37 mouse cellular contexts compared by ENCODE assay signal in the genomic region with DNA sequence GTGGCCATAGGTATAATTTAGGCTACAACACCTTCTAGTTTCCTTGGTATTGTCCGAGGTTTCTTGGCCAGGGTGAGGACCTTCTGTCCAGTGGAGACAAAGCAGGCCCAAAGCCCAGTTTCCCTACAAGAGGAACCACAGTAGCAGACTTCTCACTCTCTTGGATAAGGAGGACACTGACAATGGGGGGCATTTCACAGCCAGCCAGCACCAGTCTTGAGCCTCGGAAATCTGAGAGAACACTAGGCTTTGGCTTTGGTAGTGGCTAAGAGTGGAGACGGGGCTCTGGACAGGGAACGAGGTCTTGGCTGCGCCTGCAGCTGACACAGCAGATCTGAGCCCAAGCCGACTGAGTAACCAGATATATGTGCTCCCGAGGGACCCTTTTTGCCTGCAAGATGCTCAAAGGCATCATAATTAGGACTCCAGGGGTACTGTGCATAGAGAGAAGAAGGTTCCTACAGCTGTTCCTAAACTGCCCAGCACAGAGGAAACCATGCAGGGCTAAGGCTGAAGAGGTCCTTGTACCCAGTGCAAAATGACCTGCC. TPM values are rescaled to one million over a fixed set of nuclear protein-coding genes. Genes with fewer than 3 reads are reported as not detected.
DNase-seq lines count a peak whose midpoint lies in the region; ATAC-seq lines count a peak whose summit lies in the region.
"Had no signal": no experiment of that assay in that cellular context is flagged by ENCODE, and none has a peak within 500 bp of the region (broad histone marks: within the 10 kb centered on the region; RNA-seq: fewer than 3 reads in every experiment).

No protein-coding gene starts in this region.

- peak; percentile 59 for DNase-seq in embryonic facial prominence, embryonic 14.5 days (ENCODE audit: low spot score)
- DNase-seq in embryonic facial prominence, embryonic 10.5 days (ENCODE audit: low spot score) = no peak
- peak; percentile 67 for DNase-seq in brain, adult 2 months (ENCODE audit: low read depth, low spot score)
- DNase-seq in cerebellum, adult 9-11 months = peak; percentile 74
- peak; percentile 6 for DNase-seq in skeletal muscle tissue, adult 2 months (ENCODE audit: low read depth, low spot score)
- no peak for DNase-seq in layer of hippocampus, postnatal 14 days (ENCODE audit: low spot score in 2 of 2)
- no peak for DNase-seq in spleen, adult 12 weeks (ENCODE audit: low spot score)
- DNase-seq: adrenal gland, postnatal 25 days; heart, postnatal 14 days; kidney, adult 8-10 months; lung, embryonic 14.5 days; lung, postnatal 14 days; right cerebral cortex, postnatal 25 days; thymus, postnatal 4 days had no signal

- H3K9me3 ChIP-seq in embryonic facial prominence, embryonic 14.5 days (ENCODE audit: control insufficient read depth, low read length) = no peaks in the 10 kb centered on the region
- no peaks in the 10 kb centered on the region for H3K9me3 ChIP-seq in embryonic facial prominence, embryonic 10.5 days
- H3K9me3 ChIP-seq: embryonic facial prominence, embryonic 12.5 days; forebrain, embryonic 10.5 days; forebrain, embryonic 15.5 days; hindbrain, embryonic 10.5 days; liver, embryonic 15.5 days had no signal

- 56% methylated on average over 7 of the region's 7 CpGs for WGBS in embryonic facial prominence, embryonic 14.5 days
- WGBS in embryonic facial prominence, embryonic 10.5 days = 76% methylated on average over 7 of the region's 7 CpGs

- no peak overlapping the region for H3K27ac ChIP-seq in embryonic facial prominence, embryonic 14.5 days (replicated peaks; ENCODE audit: low read depth, low read length)
- H3K27ac ChIP-seq in embryonic facial prominence, embryonic 10.5 days (replicated peaks) = no peak overlapping the region
- H3K27ac ChIP-seq: embryonic facial prominence, embryonic 12.5 days; forebrain, embryonic 10.5 days; forebrain, embryonic 15.5 days; hindbrain, embryonic 10.5 days; kidney, postnatal 0 days; liver, embryonic 15.5 days; stomach, postnatal 0 days had no signal

- no peak overlapping the region for H3K4me3 ChIP-seq in embryonic facial prominence, embryonic 14.5 days (ENCODE audit: low read depth, low read length)
- no peak overlapping the region for H3K4me3 ChIP-seq in embryonic facial prominence, embryonic 10.5 days
- H3K4me3 ChIP-seq: embryonic facial prominence, embryonic 12.5 days; forebrain, embryonic 10.5 days; forebrain, embryonic 15.5 days; hindbrain, embryonic 10.5 days; liver, embryonic 15.5 days had no signal

- no peaks in the 10 kb centered on the region for H3K36me3 ChIP-seq in embryonic facial prominence, embryonic 14.5 days (ENCODE audit: control insufficient read depth, insufficient read depth, low read length)
- H3K36me3 ChIP-seq in embryonic facial prominence, embryonic 10.5 days (replicated peaks) = no peaks in the 10 kb centered on the region
- H3K36me3 ChIP-seq: embryonic facial prominence, embryonic 12.5 days; forebrain, embryonic 10.5 days; forebrain, embryonic 15.5 days; hindbrain, embryonic 10.5 days; liver, embryonic 15.5 days had no signal

- H3K4me1 ChIP-seq in embryonic facial prominence, embryonic 14.5 days (ENCODE audit: control insufficient read depth, insufficient read depth, low read length) = no peaks in the 10 kb centered on the region
- H3K4me1 ChIP-seq in embryonic facial prominence, embryonic 10.5 days = peaks cover 9% of the 10 kb centered on the region; the same call in 1 of the 2 replicates
- H3K4me1 ChIP-seq: embryonic facial prominence, embryonic 12.5 days; forebrain, embryonic 10.5 days; liver, embryonic 15.5 days had no signal

- H3K9ac ChIP-seq in embryonic facial prominence, embryonic 14.5 days (ENCODE audit: low read depth, low read length) = no peak overlapping the region
- H3K9ac ChIP-seq: embryonic facial prominence, embryonic 12.5 days; forebrain, embryonic 15.5 days; liver, embryonic 15.5 days; lung, embryonic 14.5 days had no signal

- no peak overlapping the region for H3K4me2 ChIP-seq in embryonic facial prominence, embryonic 14.5 days (ENCODE audit: low read depth, low read length)
- H3K4me2 ChIP-seq: embryonic facial prominence, embryonic 12.5 days; forebrain, embryonic 15.5 days; liver, embryonic 15.5 days; lung, embryonic 14.5 days had no signal

- no peak for ATAC-seq in embryonic facial prominence, embryonic 14.5 days (ENCODE audit: low read depth)
- ATAC-seq: CD4-positive, CD25-positive, alpha-beta regulatory T cell, adult 4 months; forebrain, embryonic 15.5 days; hindbrain, embryonic 16.5 days; intestine, embryonic 16.5 days; midbrain, embryonic 16.5 days had no signal

- no peaks in the 10 kb centered on the region for H3K27me3 ChIP-seq in embryonic facial prominence, embryonic 14.5 days (replicated peaks; ENCODE audit: control insufficient read depth, insufficient read depth, low read length)
- H3K27me3 ChIP-seq in embryonic facial prominence, embryonic 10.5 days (replicated peaks; ENCODE audit: low read depth, poor library complexity, severe bottlenecking) = no peaks in the 10 kb centered on the region
- H3K27me3 ChIP-seq: embryonic facial prominence, embryonic 12.5 days; forebrain, embryonic 15.5 days; liver, embryonic 15.5 days had no signal

RNA-seq across cellular contexts. Expression of gene Rims4, which starts 20.4 kb away (rescaled TPM):
- polyA plus RNA-seq in embryonic facial prominence, embryonic 14.5 days (2014; fragmentation: Nextera tagmentation; extraction: Ambion mirVana) = 0.32 and 0.35 TPM in 2 replicates
- polyA plus RNA-seq in embryonic facial prominence, embryonic 10.5 days (2016; fragmentation: Nextera tagmentation; extraction: Ambion mirVana) = 0.31 and 0.65 TPM in 2 replicates
- 10 to 100 TPM; 48.6 to 52.9 TPM for total RNA-seq in layer of hippocampus, postnatal 14 days (2021)
- total RNA-seq: granulocyte monocyte progenitor cell, adult 5-6 weeks; neutrophil, adult 5-6 weeks had no signal
- polyA plus RNA-seq: CD4-positive, CD25-positive, alpha-beta regulatory T cell, adult 4 months; thymus, postnatal 0 days had no signal

RNA-seq across cellular contexts. Expression of gene Kcnk15, which starts 44.6 kb away (rescaled TPM):
- not detected in 2 replicates for polyA plus RNA-seq in embryonic facial prominence, embryonic 14.5 days (2014; fragmentation: Nextera tagmentation; extraction: Ambion mirVana)
- not detected in 2 replicates for polyA plus RNA-seq in embryonic facial prominence, embryonic 10.5 days (2016; fragmentation: Nextera tagmentation; extraction: Ambion mirVana)
- under 1 TPM in 1 of 2 experiments, not detected in 1; 0.23 TPM for total RNA-seq in layer of hippocampus, postnatal 14 days (2021)
- total RNA-seq: adrenal gland, adult 18-20 months; adrenal gland, postnatal 25 days; gastrocnemius, adult 8-10 months; granulocyte monocyte progenitor cell, adult 5-6 weeks; heart, postnatal 14 days; left cerebral cortex, postnatal 14 days; liver, adult 2 months; neutrophil, adult 5-6 weeks had no signal
- polyA plus RNA-seq: CD4-positive, CD25-positive, alpha-beta regulatory T cell, adult 4 months; embryonic facial prominence, embryonic 12.5 days; forebrain, embryonic 10.5 days; forebrain, embryonic 15.5 days; heart, embryonic 14.5 days; hindbrain, embryonic 10.5 days; intestine, embryonic 16.5 days; kidney, postnatal 0 days; large intestine, adult 2 months; limb, embryonic 11.5 days; liver, adult 2 months; liver, embryonic 15.5 days; lung, embryonic 14.5 days; neural tube, embryonic 11.5 days; spleen, adult 2 months; stomach, postnatal 0 days; thymus, postnatal 0 days had no signal

Comparison
In these comparisons a context has a peak if more than half of its experiments do, and no peak if none do; other contexts are left out.
1. DNase-seq: peak in embryonic facial prominence, embryonic 14.5 days (single experiment), brain, adult 2 months (single experiment), cerebellum, adult 9-11 months (single experiment) and skeletal muscle tissue, adult 2 months (single experiment); none in embryonic facial prominence, embryonic 10.5 days (single experiment), layer of hippocampus, postnatal 14 days (0 of 2) and spleen, adult 12 weeks (single experiment).